ENCODE assay signal across 11 mouse cellular contexts in genomic region chr4:154312935-154313621, GRCm38 (mm10). TPM values are rescaled to one million over a fixed set of nuclear protein-coding genes. Genes with fewer than 3 reads are reported as not detected.
DNase-seq lines count a peak whose midpoint lies in the region; ATAC-seq lines count a peak whose summit lies in the region.
"Had no signal": no experiment of that assay in that cellular context is flagged by ENCODE, and none has a peak within 500 bp of the region (broad histone marks: within the 10 kb centered on the region; RNA-seq: fewer than 3 reads in every experiment).

No protein-coding gene starts in this region.

- no peaks in the 10 kb centered on the region for H3K4me1 ChIP-seq in forebrain, embryonic 11.5 days (replicated peaks; ENCODE audit: control insufficient read depth, insufficient read depth, low read length)
- no peaks in the 10 kb centered on the region for H3K4me1 ChIP-seq in midbrain, embryonic 16.5 days (ENCODE audit: control insufficient read depth, insufficient read depth, low read length)

- peak; percentile 39 for DNase-seq in left cerebral cortex, adult 11 months (ENCODE audit: low spot score)
- no peak for DNase-seq in left cerebral cortex, adult 18-20 months (ENCODE audit: low spot score in 2 of 2)
- DNase-seq in forebrain, embryonic 11.5 days (ENCODE audit: low spot score), result no peak
- peak; percentile 39 to 73 for DNase-seq in layer of hippocampus, adult 8-10 months (ENCODE audit: low spot score in 2 of 2)
- no peak for DNase-seq in B cell, adult 2 months
- DNase-seq in kidney, postnatal 36 days, result no peak
- DNase-seq: gastrocnemius, postnatal 25 days; lung, adult 18-20 months had no signal

- H3K9ac ChIP-seq in forebrain, embryonic 11.5 days (ENCODE audit: low read length), result no peak overlapping the region
- H3K9ac ChIP-seq in midbrain, embryonic 16.5 days (ENCODE audit: low read depth, low read length), result no peak overlapping the region
- H3K9ac ChIP-seq: stomach, embryonic 15.5 days had no signal

- no peaks in the 10 kb centered on the region for H3K9me3 ChIP-seq in forebrain, embryonic 11.5 days (ENCODE audit: control insufficient read depth, low read length)
- H3K9me3 ChIP-seq in midbrain, embryonic 16.5 days (replicated peaks; ENCODE audit: control insufficient read depth, low read length, poor library complexity, severe bottlenecking), result no peaks in the 10 kb centered on the region
- H3K9me3 ChIP-seq: stomach, embryonic 15.5 days had no signal

- ATAC-seq in forebrain, embryonic 11.5 days (replicated peaks; ENCODE audit: low FRiP score), result 0 out of 2 replicates have a peak, but pooled peaks have one; percentile 42
- peak; percentile 66; the same call in 1 of the 2 replicates for ATAC-seq in midbrain, embryonic 16.5 days
- ATAC-seq in inflammation-experienced regulatory T-cells, adult 6 months, result no peak

- no peak overlapping the region for H3K4me2 ChIP-seq in forebrain, embryonic 11.5 days (ENCODE audit: low read depth, low read length, severe bottlenecking)
- no peak overlapping the region for H3K4me2 ChIP-seq in midbrain, embryonic 16.5 days (ENCODE audit: low read length)
- H3K4me2 ChIP-seq: stomach, embryonic 15.5 days had no signal

- peak overlapping the region; percentile 53 for H3K27ac ChIP-seq in forebrain, embryonic 11.5 days (ENCODE audit: low read depth, low read length)
- H3K27ac ChIP-seq in midbrain, embryonic 16.5 days (ENCODE audit: low read length), result 0 out of 2 replicates have a peak overlapping the region, but pooled peaks have one; percentile 49
- H3K27ac ChIP-seq: stomach, embryonic 15.5 days had no signal

- WGBS in forebrain, embryonic 11.5 days, result 21% methylated on average over 4 of the region's 4 CpGs
- WGBS in midbrain, embryonic 16.5 days, result 37% methylated on average over 4 of the region's 4 CpGs

- no peaks in the 10 kb centered on the region for H3K27me3 ChIP-seq in forebrain, embryonic 11.5 days (ENCODE audit: control insufficient read depth, insufficient read depth, low read length)
- no peaks in the 10 kb centered on the region for H3K27me3 ChIP-seq in midbrain, embryonic 16.5 days (ENCODE audit: control insufficient read depth, insufficient read depth, low read depth, low read length)
- H3K27me3 ChIP-seq: stomach, embryonic 15.5 days had no signal

- H3K36me3 ChIP-seq in forebrain, embryonic 11.5 days (ENCODE audit: control insufficient read depth, insufficient read depth, low read length), result no peaks in the 10 kb centered on the region
- no peaks in the 10 kb centered on the region for H3K36me3 ChIP-seq in midbrain, embryonic 16.5 days (ENCODE audit: control insufficient read depth, insufficient read depth, low read length)
- H3K36me3 ChIP-seq: stomach, embryonic 15.5 days had no signal

- H3K4me3 ChIP-seq in forebrain, embryonic 11.5 days (ENCODE audit: low read depth, low read length), result no peak overlapping the region
- no peak overlapping the region for H3K4me3 ChIP-seq in midbrain, embryonic 16.5 days (ENCODE audit: low read depth, low read length)
- H3K4me3 ChIP-seq: stomach, embryonic 15.5 days had no signal

RNA-seq across cellular contexts. Expression of gene Arhgef16, which starts 11.6 kb away (rescaled TPM):
- total RNA-seq in left cerebral cortex, adult 18-20 months (2021), result 1 to 10 TPM; 1.2 TPM
- 0.90 and 1.2 TPM in 2 replicates for polyA plus RNA-seq in forebrain, embryonic 11.5 days (2014; fragmentation: Nextera tagmentation; extraction: Ambion mirVana)
- 1 to 10 TPM in 3 of 4 experiments, under 1 TPM in 1; 0.63 to 2.0 (median 1.3) TPM for total RNA-seq in layer of hippocampus, adult 8-10 months (2022)
- 1.1 and 1.6 TPM in 2 replicates for polyA plus RNA-seq in midbrain, embryonic 16.5 days (2015; fragmentation: Nextera tagmentation; extraction: Ambion mirVana)
- 1 to 10 TPM in 2 of 3 experiments, under 1 TPM in 1; 0.38 to 8.2 (median 5.6) TPM for polyA plus RNA-seq in inflammation-experienced regulatory T-cells, adult 6 months (2017; shearing (Covaris generic))

RNA-seq across cellular contexts. Expression of gene B230104I21Rik, which starts 22.8 kb away (rescaled TPM):
- not detected for total RNA-seq in left cerebral cortex, adult 18-20 months (2021)
- polyA plus RNA-seq in forebrain, embryonic 11.5 days (2014; fragmentation: Nextera tagmentation; extraction: Ambion mirVana), result not detected in 2 replicates
- under 1 TPM in 2 of 4 experiments, not detected in 2; 0.64 to 0.94 TPM for total RNA-seq in layer of hippocampus, adult 8-10 months (2022)
- polyA plus RNA-seq in midbrain, embryonic 16.5 days (2015; fragmentation: Nextera tagmentation; extraction: Ambion mirVana), result 0.25 TPM in 1 of 2 replicates, not detected in the other
- not detected for polyA plus RNA-seq in inflammation-experienced regulatory T-cells, adult 6 months (2017; shearing (Covaris generic))
- total RNA-seq: gastrocnemius, postnatal 25 days had no signal
- polyA plus RNA-seq: stomach, embryonic 15.5 days had no signal

Comparison
In these comparisons a context has a peak if more than half of its experiments do, and no peak if none do; other contexts are left out.
1. DNase-seq: peak in left cerebral cortex, adult 11 months (single experiment) and layer of hippocampus, adult 8-10 months (2 of 2); none in left cerebral cortex, adult 18-20 months (0 of 2), forebrain, embryonic 11.5 days (single experiment), B cell, adult 2 months (0 of 2) and kidney, postnatal 36 days (0 of 2).